Mouse (Mus musculus) CH12.LX (cell line): ENCODE data around the gene Tyms.

ENCODE experiments used
- CTCF ChIP-seq, 2 experiments: IDR thresholded peaks in 1 of 2; conservative IDR thresholded peaks in 1 of 2; 2 replicates each; pipeline ENCODE4 v1.5.1; 2011 to 2012; ENCODE audit warnings: low read depth in 2 of 2, low read length in 2 of 2, improper control_type of control experiment in 1 of 2, inconsistent platforms in 1 of 2, mild to moderate bottlenecking in 1 of 2, moderate library complexity in 1 of 2
- EP300 ChIP-seq: IDR thresholded peaks from 2 replicates; pipeline ENCODE4 v1.6.1; 2011; ENCODE audit warnings: low read length, improper control_type of control experiment
- HCFC1 ChIP-seq: IDR thresholded peaks from 2 replicates; pipeline ENCODE4 v1.6.1; 2012; ENCODE audit warnings: low read depth, mild to moderate bottlenecking, inconsistent platforms, low read length, improper control_type of control experiment
- JUND ChIP-seq: conservative IDR thresholded peaks from 2 replicates; pipeline ENCODE4 v1.6.1; 2011; ENCODE audit warnings: low read depth, low read length, improper control_type of control experiment
- MAX ChIP-seq: IDR thresholded peaks from 2 replicates; pipeline ENCODE4 v1.6.1; 2011; ENCODE audit warnings: low read length, improper control_type of control experiment
- MEF2A ChIP-seq: IDR thresholded peaks from 2 replicates; pipeline ENCODE4 v1.6.1; 2014; ENCODE audit warnings: low read depth, mild to moderate bottlenecking, inconsistent platforms, low read length, improper control_type of control experiment, borderline replicate concordance
- NELFE ChIP-seq: IDR thresholded peaks from 2 replicates; pipeline ENCODE4 v1.6.1; 2011; ENCODE audit warnings: low read depth, low read length, improper control_type of control experiment
- POLR2A ChIP-seq: IDR thresholded peaks from 2 replicates; pipeline ENCODE4 v1.6.1; 2011; ENCODE audit warnings: low read depth, mild to moderate bottlenecking, improper control_type of control experiment, low read length
- POLR2AphosphoS2 ChIP-seq: IDR thresholded peaks from 2 replicates; pipeline ENCODE4 v1.6.1; 2011; ENCODE audit warnings: low read depth, low read length, improper control_type of control experiment
- RAD21 ChIP-seq: IDR thresholded peaks from 2 replicates; pipeline ENCODE4 v1.6.1; 2011; ENCODE audit warnings: low read depth, mild to moderate bottlenecking, low read length, improper control_type of control experiment, moderate library complexity
- SIN3A ChIP-seq: IDR thresholded peaks from 2 replicates; pipeline ENCODE4 v1.6.1; 2012; ENCODE audit warnings: low read length, improper control_type of control experiment, inconsistent platforms
- UBTF ChIP-seq: IDR thresholded peaks from 2 replicates; pipeline ENCODE4 v1.6.1; 2012; ENCODE audit warnings: low read depth, mild to moderate bottlenecking, inconsistent platforms, low read length, improper control_type of control experiment, moderate library complexity
- ZC3H11A ChIP-seq: IDR thresholded peaks from 2 replicates; pipeline ENCODE4 v1.6.1; 2012; ENCODE audit warnings: low read depth, mild to moderate bottlenecking, inconsistent platforms, low read length, improper control_type of control experiment
- ZMIZ1 ChIP-seq: IDR thresholded peaks from 2 replicates; pipeline ENCODE4 v1.6.1; 2012; ENCODE audit warnings: low read depth, mild to moderate bottlenecking, inconsistent platforms, low read length, improper control_type of control experiment

DNA sequence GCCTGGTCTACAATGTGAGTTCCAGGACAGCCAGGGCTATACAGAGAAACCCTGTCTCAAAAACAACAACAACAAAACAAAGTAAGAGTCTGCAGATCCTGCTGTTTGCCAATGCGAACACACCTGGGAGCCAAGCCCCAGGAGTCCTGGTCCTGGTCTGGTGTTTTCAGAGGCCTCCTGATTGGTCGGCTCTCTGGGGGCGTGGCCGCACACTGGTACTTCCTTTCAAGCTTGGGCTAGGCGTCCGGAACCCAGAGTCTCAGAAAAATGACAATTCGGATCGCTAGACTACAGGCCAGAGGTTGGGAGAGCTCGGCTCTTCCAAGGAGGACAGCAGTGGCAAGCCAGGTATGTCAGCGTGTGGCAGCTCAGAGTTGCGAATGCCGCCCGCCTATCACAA, 19.3 kb upstream of the Tyms start:
- no peak for TF ChIP-seq CTCF (conservative IDR thresholded peaks at IDR 0.05 in 1 of 2, IDR thresholded peaks at IDR 0.05 in 1 of 2; ENCODE audit: low read depth in 2 of 2, low read length in 2 of 2)
- no peak for TF ChIP-seq NELFE
- no peak for TF ChIP-seq POLR2A
- no peak for TF ChIP-seq MEF2A
- no peak for TF ChIP-seq UBTF
- TF ChIP-seq EP300 = no peak
- no peak for TF ChIP-seq MAX
- TF ChIP-seq ZC3H11A = no peak
- TF ChIP-seq RAD21 = no peak
- TF ChIP-seq JUND = no peak
- TF ChIP-seq HCFC1 = no peak
- no peak for TF ChIP-seq POLR2AphosphoS2
- TF ChIP-seq ZMIZ1 = no peak
- TF ChIP-seq SIN3A = no peak
